17 mouse cellular contexts compared by ENCODE assay signal in genomic region chr8:70247841-70248240, GRCm38 (mm10). TPM values are rescaled to one million over a fixed set of nuclear protein-coding genes. Genes with fewer than 3 reads are reported as not detected.
DNase-seq lines count a peak whose midpoint lies in the region; ATAC-seq and TF ChIP-seq lines count a peak whose summit lies in the region.
"Had no signal": no experiment of that assay in that cellular context is flagged by ENCODE, and none has a peak within 500 bp of the region (broad histone marks: within the 10 kb centered on the region; RNA-seq: fewer than 3 reads in every experiment).

No protein-coding gene starts in this region.

- ATAC-seq in embryonic facial prominence, embryonic 13.5 days (ENCODE audit: insufficient number of reproducible peaks, insufficient read depth, low FRiP score, low TSS enrichment, low read depth), result no peak
- ATAC-seq in midbrain, embryonic 12.5 days (ENCODE audit: low FRiP score, low read depth), result no peak
- no peak for ATAC-seq in midbrain, embryonic 15.5 days (replicated peaks)
- no peak for ATAC-seq in intestine, postnatal 0 days
- ATAC-seq: forebrain, embryonic 15.5 days; hindbrain, embryonic 16.5 days had no signal

- H3K9me3 ChIP-seq in embryonic facial prominence, embryonic 13.5 days, result no peaks in the 10 kb centered on the region
- no peaks in the 10 kb centered on the region for H3K9me3 ChIP-seq in embryonic facial prominence, embryonic 10.5 days
- no peaks in the 10 kb centered on the region for H3K9me3 ChIP-seq in midbrain, embryonic 12.5 days
- H3K9me3 ChIP-seq in midbrain, embryonic 15.5 days, result no peaks in the 10 kb centered on the region
- H3K9me3 ChIP-seq in intestine, postnatal 0 days (ENCODE audit: control insufficient read depth), result no peaks in the 10 kb centered on the region
- H3K9me3 ChIP-seq: forebrain, embryonic 15.5 days; heart, embryonic 15.5 days had no signal

- H3K36me3 ChIP-seq in embryonic facial prominence, embryonic 13.5 days, result peaks cover 89% of the 10 kb centered on the region
- H3K36me3 ChIP-seq in embryonic facial prominence, embryonic 10.5 days (replicated peaks), result peaks cover 99% of the 10 kb centered on the region
- peaks cover 92% of the 10 kb centered on the region for H3K36me3 ChIP-seq in midbrain, embryonic 12.5 days
- peaks cover 48% of the 10 kb centered on the region for H3K36me3 ChIP-seq in midbrain, embryonic 15.5 days (replicated peaks)
- peaks cover 69% of the 10 kb centered on the region for H3K36me3 ChIP-seq in intestine, postnatal 0 days (ENCODE audit: control insufficient read depth, insufficient read depth)

- DNase-seq in embryonic facial prominence, embryonic 10.5 days (ENCODE audit: low spot score), result no peak
- peak; percentile 44 for DNase-seq in brain, embryonic 14.5 days (ENCODE audit: low read depth)
- peak; percentile 65 for DNase-seq in retina, postnatal 1 day
- DNase-seq: adrenal gland, postnatal 10 days; cerebellum, adult 18-20 months; cerebellum, adult 9-11 months; gastrocnemius, postnatal 10 days; heart, adult 18-20 months; heart, postnatal 14 days had no signal

- H3K27ac ChIP-seq in embryonic facial prominence, embryonic 13.5 days, result no peak overlapping the region
- no peak overlapping the region for H3K27ac ChIP-seq in embryonic facial prominence, embryonic 10.5 days (replicated peaks)
- H3K27ac ChIP-seq in midbrain, embryonic 12.5 days (replicated peaks), result peak overlapping the region; percentile 32; the same call in 1 of the 2 replicates
- no peak overlapping the region for H3K27ac ChIP-seq in midbrain, embryonic 15.5 days
- no peak overlapping the region for H3K27ac ChIP-seq in intestine, postnatal 0 days (ENCODE audit: low read depth, low read length)
- H3K27ac ChIP-seq: forebrain, embryonic 15.5 days; heart, embryonic 15.5 days had no signal

- no peak for TF ChIP-seq CTCF in brain, embryonic 14.5 days (IDR thresholded peaks at IDR 0.05; ENCODE audit: borderline replicate concordance, extremely low read depth, insufficient read depth, insufficient read length)
- no peak for TF ChIP-seq CTCF in intestine, postnatal 0 days (IDR thresholded peaks at IDR 0.05; ENCODE audit: low read depth)

- H3K4me3 ChIP-seq in embryonic facial prominence, embryonic 13.5 days, result no peak overlapping the region
- H3K4me3 ChIP-seq in embryonic facial prominence, embryonic 10.5 days, result no peak overlapping the region
- no peak overlapping the region for H3K4me3 ChIP-seq in midbrain, embryonic 12.5 days
- H3K4me3 ChIP-seq in midbrain, embryonic 15.5 days, result no peak overlapping the region
- H3K4me3 ChIP-seq in intestine, postnatal 0 days (ENCODE audit: low read depth, low read length), result no peak overlapping the region
- H3K4me3 ChIP-seq: forebrain, embryonic 15.5 days; heart, embryonic 15.5 days had no signal

- H3K27me3 ChIP-seq in embryonic facial prominence, embryonic 13.5 days, result no peaks in the 10 kb centered on the region
- no peaks in the 10 kb centered on the region for H3K27me3 ChIP-seq in embryonic facial prominence, embryonic 10.5 days (replicated peaks; ENCODE audit: low read depth, poor library complexity, severe bottlenecking)
- H3K27me3 ChIP-seq in midbrain, embryonic 12.5 days, result no peaks in the 10 kb centered on the region
- no peaks in the 10 kb centered on the region for H3K27me3 ChIP-seq in midbrain, embryonic 15.5 days (replicated peaks)
- no peaks in the 10 kb centered on the region for H3K27me3 ChIP-seq in intestine, postnatal 0 days (replicated peaks; ENCODE audit: control insufficient read depth, insufficient read depth, low read length)
- H3K27me3 ChIP-seq: forebrain, embryonic 15.5 days; heart, embryonic 15.5 days had no signal

- no peaks in the 10 kb centered on the region for H3K4me1 ChIP-seq in embryonic facial prominence, embryonic 13.5 days
- no peaks in the 10 kb centered on the region for H3K4me1 ChIP-seq in embryonic facial prominence, embryonic 10.5 days
- no peaks in the 10 kb centered on the region for H3K4me1 ChIP-seq in midbrain, embryonic 12.5 days
- peaks cover 25% of the 10 kb centered on the region for H3K4me1 ChIP-seq in midbrain, embryonic 15.5 days
- H3K4me1 ChIP-seq in intestine, postnatal 0 days (replicated peaks; ENCODE audit: control insufficient read depth, insufficient read depth, low read length), result no peaks in the 10 kb centered on the region
- H3K4me1 ChIP-seq: heart, embryonic 15.5 days had no signal

- 0 out of 2 replicates have a peak overlapping the region, but pooled peaks have one; percentile 32 for H3K9ac ChIP-seq in embryonic facial prominence, embryonic 13.5 days
- no peak overlapping the region for H3K9ac ChIP-seq in midbrain, embryonic 12.5 days (replicated peaks)
- no peak overlapping the region for H3K9ac ChIP-seq in midbrain, embryonic 15.5 days
- H3K9ac ChIP-seq in intestine, postnatal 0 days (ENCODE audit: low read depth, low read length), result no peak overlapping the region
- H3K9ac ChIP-seq: forebrain, embryonic 15.5 days; heart, embryonic 15.5 days had no signal

- no peak for TF ChIP-seq POLR2A in brain, embryonic 14.5 days (IDR thresholded peaks at IDR 0.05; ENCODE audit: borderline replicate concordance, extremely low read depth, insufficient read depth, insufficient read length, poor library complexity, severe bottlenecking)

- 95% methylated on average over 3 of the region's 3 CpGs for WGBS in embryonic facial prominence, embryonic 13.5 days
- 98% methylated on average over 3 of the region's 3 CpGs for WGBS in embryonic facial prominence, embryonic 10.5 days
- 79% methylated on average over 3 of the region's 3 CpGs for WGBS in midbrain, embryonic 12.5 days
- WGBS in midbrain, embryonic 15.5 days, result 59% methylated on average over 3 of the region's 3 CpGs
- WGBS in intestine, postnatal 0 days, result 91% methylated on average over 3 of the region's 3 CpGs

- H3K4me2 ChIP-seq in embryonic facial prominence, embryonic 13.5 days, result no peak overlapping the region
- no peak overlapping the region for H3K4me2 ChIP-seq in midbrain, embryonic 12.5 days (replicated peaks)
- no peak overlapping the region for H3K4me2 ChIP-seq in midbrain, embryonic 15.5 days
- no peak overlapping the region for H3K4me2 ChIP-seq in intestine, postnatal 0 days (replicated peaks; ENCODE audit: low read depth)
- H3K4me2 ChIP-seq: forebrain, embryonic 15.5 days; heart, embryonic 11.5 days; heart, embryonic 15.5 days had no signal

RNA-seq across cellular contexts. Expression of gene Armc6, which starts 13.6 kb away (rescaled TPM):
- 24.8 and 25.9 TPM in 2 replicates for polyA plus RNA-seq in embryonic facial prominence, embryonic 13.5 days (2015; fragmentation: Nextera tagmentation; extraction: Ambion mirVana)
- polyA plus RNA-seq in embryonic facial prominence, embryonic 10.5 days (2016; fragmentation: Nextera tagmentation; extraction: Ambion mirVana), result 30.8 and 31.9 TPM in 2 replicates
- 45.5 and 47.1 TPM in 2 replicates for polyA plus RNA-seq in midbrain, embryonic 12.5 days (2016; fragmentation: Nextera tagmentation; extraction: Ambion mirVana)
- polyA plus RNA-seq in midbrain, embryonic 15.5 days (2015; fragmentation: Nextera tagmentation; extraction: Ambion mirVana), result 117 and 118 TPM in 2 replicates
- 96.9 and 115 TPM in 2 replicates for polyA plus RNA-seq in brain, embryonic 14.5 days (2012; rRNA removed)
- 10.0 and 11.2 TPM in 2 replicates for polyA plus RNA-seq in intestine, postnatal 0 days (2015; fragmentation: Nextera tagmentation; extraction: Ambion mirVana)

RNA-seq across cellular contexts. Expression of gene Sugp2, which starts 13.8 kb away (rescaled TPM):
- polyA plus RNA-seq in embryonic facial prominence, embryonic 13.5 days (2015; fragmentation: Nextera tagmentation; extraction: Ambion mirVana), result 39.7 and 43.3 TPM in 2 replicates
- polyA plus RNA-seq in embryonic facial prominence, embryonic 10.5 days (2016; fragmentation: Nextera tagmentation; extraction: Ambion mirVana), result 47.0 and 50.8 TPM in 2 replicates
- 82.5 and 88.6 TPM in 2 replicates for polyA plus RNA-seq in midbrain, embryonic 12.5 days (2016; fragmentation: Nextera tagmentation; extraction: Ambion mirVana)
- 102 and 109 TPM in 2 replicates for polyA plus RNA-seq in midbrain, embryonic 15.5 days (2015; fragmentation: Nextera tagmentation; extraction: Ambion mirVana)
- polyA plus RNA-seq in brain, embryonic 14.5 days (2012; rRNA removed), result 149 and 191 TPM in 2 replicates
- 8.0 and 11.5 TPM in 2 replicates for polyA plus RNA-seq in intestine, postnatal 0 days (2015; fragmentation: Nextera tagmentation; extraction: Ambion mirVana)

RNA-seq across cellular contexts. Expression of gene Homer3, which starts 34.8 kb away (rescaled TPM):
- polyA plus RNA-seq in embryonic facial prominence, embryonic 13.5 days (2015; fragmentation: Nextera tagmentation; extraction: Ambion mirVana), result 47.3 and 57.5 TPM in 2 replicates
- polyA plus RNA-seq in embryonic facial prominence, embryonic 10.5 days (2016; fragmentation: Nextera tagmentation; extraction: Ambion mirVana), result 121 and 130 TPM in 2 replicates
- polyA plus RNA-seq in midbrain, embryonic 12.5 days (2016; fragmentation: Nextera tagmentation; extraction: Ambion mirVana), result 99.6 and 100 TPM in 2 replicates
- 37.9 and 41.2 TPM in 2 replicates for polyA plus RNA-seq in midbrain, embryonic 15.5 days (2015; fragmentation: Nextera tagmentation; extraction: Ambion mirVana)
- 68.5 and 80.2 TPM in 2 replicates for polyA plus RNA-seq in brain, embryonic 14.5 days (2012; rRNA removed)
- 18.5 and 18.7 TPM in 2 replicates for polyA plus RNA-seq in intestine, postnatal 0 days (2015; fragmentation: Nextera tagmentation; extraction: Ambion mirVana)

RNA-seq across cellular contexts. Expression of gene Slc25a42, which starts 35.7 kb away (rescaled TPM):
- polyA plus RNA-seq in embryonic facial prominence, embryonic 13.5 days (2015; fragmentation: Nextera tagmentation; extraction: Ambion mirVana), result 4.9 and 5.5 TPM in 2 replicates
- 2.6 and 2.9 TPM in 2 replicates for polyA plus RNA-seq in embryonic facial prominence, embryonic 10.5 days (2016; fragmentation: Nextera tagmentation; extraction: Ambion mirVana)
- 3.9 and 4.3 TPM in 2 replicates for polyA plus RNA-seq in midbrain, embryonic 12.5 days (2016; fragmentation: Nextera tagmentation; extraction: Ambion mirVana)
- 8.7 and 10.9 TPM in 2 replicates for polyA plus RNA-seq in midbrain, embryonic 15.5 days (2015; fragmentation: Nextera tagmentation; extraction: Ambion mirVana)
- 26.2 and 26.8 TPM in 2 replicates for polyA plus RNA-seq in brain, embryonic 14.5 days (2012; rRNA removed)
- polyA plus RNA-seq in intestine, postnatal 0 days (2015; fragmentation: Nextera tagmentation; extraction: Ambion mirVana), result 12.0 and 12.2 TPM in 2 replicates

RNA-seq across cellular contexts. Expression of gene Ddx49, which starts 54.4 kb away (rescaled TPM):
- 54.4 and 58.3 TPM in 2 replicates for polyA plus RNA-seq in embryonic facial prominence, embryonic 13.5 days (2015; fragmentation: Nextera tagmentation; extraction: Ambion mirVana)
- 51.0 and 58.1 TPM in 2 replicates for polyA plus RNA-seq in embryonic facial prominence, embryonic 10.5 days (2016; fragmentation: Nextera tagmentation; extraction: Ambion mirVana)
- 47.1 and 53.8 TPM in 2 replicates for polyA plus RNA-seq in midbrain, embryonic 12.5 days (2016; fragmentation: Nextera tagmentation; extraction: Ambion mirVana)
- 44.5 and 48.0 TPM in 2 replicates for polyA plus RNA-seq in midbrain, embryonic 15.5 days (2015; fragmentation: Nextera tagmentation; extraction: Ambion mirVana)
- 61.3 and 66.2 TPM in 2 replicates for polyA plus RNA-seq in brain, embryonic 14.5 days (2012; rRNA removed)
- polyA plus RNA-seq in intestine, postnatal 0 days (2015; fragmentation: Nextera tagmentation; extraction: Ambion mirVana), result 32.9 and 34.5 TPM in 2 replicates
